Mouse (Mus musculus) gastrocnemius, postnatal 25 days (tissue): ENCODE measurements at regions not wholly inside any gene's neighbourhood (a gene's known extent, or its start where the extent isn't known, plus 50 kb on each side); places are given as distances from the start of the nearest gene placed in this dataset.
"Not testable (repeated sequence)": the region's sequence is repeated elsewhere in the genome, so short reads cannot be mapped to it uniquely, and the experiment has no call there.

Source experiments
- DNase-seq: peaks from one replicate; pipeline ENCODE4 v3.0.0; 2022

DNA sequence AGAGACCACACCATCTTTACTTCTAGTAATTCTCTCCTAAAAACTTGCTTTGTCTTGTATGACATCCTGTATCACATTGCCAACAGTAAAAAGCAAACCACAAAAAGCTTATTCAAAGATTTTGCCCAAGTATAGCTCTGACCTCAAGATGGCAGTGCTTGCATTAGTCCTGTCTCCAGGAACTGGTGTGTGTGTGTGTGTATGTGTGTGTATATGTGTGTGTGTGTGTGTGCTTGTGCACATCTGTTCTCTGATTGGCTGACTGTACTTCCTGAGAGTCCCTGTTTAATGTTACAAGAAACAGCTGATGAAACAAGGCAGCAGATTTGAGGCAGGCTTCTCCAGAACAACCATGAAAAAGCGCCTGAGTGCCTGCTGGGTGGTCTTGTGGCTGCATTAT is 328.5 kb upstream of the Olfr1507 start:
- DNase-seq: not testable (repeated sequence)

DNA sequence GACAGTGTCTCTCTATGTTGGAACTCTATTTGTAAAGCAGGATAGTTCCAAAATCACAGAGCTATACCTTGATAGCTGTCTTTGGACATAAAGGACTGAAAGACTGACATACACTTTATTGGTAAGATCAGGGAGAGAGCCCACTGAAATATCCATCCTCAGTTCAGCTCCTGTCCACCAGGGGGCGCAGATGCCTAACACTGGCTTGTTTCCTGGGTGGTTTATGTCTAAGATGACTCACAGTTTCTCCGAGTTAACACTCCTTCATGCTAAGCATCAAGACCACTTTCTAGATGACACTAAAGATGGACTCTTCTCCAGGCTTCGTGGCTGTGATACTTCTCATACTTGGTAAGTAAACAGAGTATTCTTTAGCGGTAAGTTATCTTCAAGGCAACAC is 326.1 kb upstream of the Olfr1507 start:
- not testable (repeated sequence) for DNase-seq

DNA sequence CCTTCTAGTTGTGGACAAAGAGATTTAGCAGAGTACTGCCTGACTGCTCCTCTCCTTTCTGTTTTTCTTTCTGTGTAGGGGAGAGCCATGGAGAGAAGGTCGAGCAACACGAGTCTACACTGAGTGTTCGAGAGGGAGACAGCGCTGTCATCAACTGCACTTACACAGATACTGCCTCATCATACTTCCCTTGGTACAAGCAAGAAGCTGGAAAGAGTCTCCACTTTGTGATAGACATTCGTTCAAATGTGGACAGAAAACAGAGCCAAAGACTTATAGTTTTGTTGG is 315.5 kb upstream of the Olfr1507 start:
- DNase-seq: not testable (repeated sequence)

GRCm38 (mm10) chr14:52810275-52811127 is 315.0 kb upstream of the Olfr1507 start:
- DNase-seq: not testable (repeated sequence)

DNA sequence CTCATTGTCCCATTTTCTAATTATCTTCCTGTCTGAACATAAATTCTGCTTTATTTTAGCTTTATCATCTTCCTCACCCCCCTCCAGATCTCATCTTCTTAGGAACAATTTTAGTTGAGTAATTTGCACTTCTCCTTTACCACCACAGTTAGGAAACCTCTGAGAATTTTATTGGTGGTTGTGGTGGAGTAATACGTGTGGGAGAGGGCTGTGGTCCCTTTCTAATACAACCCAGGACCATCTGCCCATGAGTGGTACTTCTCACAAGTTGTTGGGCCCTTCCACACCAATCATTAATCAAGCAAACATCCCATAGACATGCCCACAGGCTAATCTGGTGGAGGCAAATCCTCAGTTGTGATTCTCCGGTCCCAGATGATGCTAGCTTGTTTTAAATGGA is 306.2 kb upstream of the Olfr1507 start:
- not testable (repeated sequence) for DNase-seq

GRCm38 (mm10) chr14:52792600-52792999 is 297.1 kb upstream of the Olfr1507 start:
- DNase-seq: not testable (repeated sequence)

GRCm38 (mm10) chr14:52791828-52792227 is 296.3 kb upstream of the Olfr1507 start:
- not testable (repeated sequence) for DNase-seq

DNA sequence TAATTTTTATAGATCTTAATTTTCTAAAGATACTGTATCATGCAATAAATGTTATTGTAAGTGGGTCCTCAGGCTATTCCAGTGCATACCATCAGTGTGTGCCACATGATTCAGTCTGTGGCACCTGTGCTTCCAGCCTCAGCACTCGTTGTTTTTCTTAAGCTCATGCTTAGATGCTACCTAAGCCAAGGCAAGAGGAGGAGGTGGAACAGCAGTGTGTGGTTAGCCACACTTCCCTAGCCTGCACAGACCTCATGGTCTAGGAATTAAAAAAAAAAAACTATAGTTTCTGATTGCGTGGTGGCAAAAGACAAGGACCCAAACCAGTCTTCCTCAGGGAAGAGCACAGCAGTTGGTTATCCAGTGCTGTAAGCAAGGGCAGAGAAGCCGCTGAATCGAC is 287.3 kb upstream of the Olfr1507 start:
- not testable (repeated sequence) for DNase-seq

DNA sequence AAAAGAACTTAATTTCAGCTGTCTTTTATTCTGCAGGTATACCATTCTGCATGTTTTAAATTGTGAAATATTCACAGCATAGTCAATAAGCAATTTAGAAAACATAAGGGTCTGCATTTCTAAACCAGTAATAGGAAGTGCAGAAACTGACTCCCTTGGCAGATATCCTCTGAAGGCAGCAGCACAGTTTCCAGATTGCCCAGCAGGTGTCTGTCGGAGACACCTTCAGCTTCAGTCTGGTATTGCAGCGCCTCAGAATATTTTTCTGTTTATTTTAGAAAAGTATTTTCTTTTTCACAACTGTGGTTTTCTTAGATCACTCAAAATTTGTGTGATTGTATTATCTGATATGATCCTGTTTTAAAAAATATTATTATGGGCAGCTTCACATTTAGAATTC is 280.3 kb upstream of the Olfr1507 start:
- DNase-seq: not testable (repeated sequence)

DNA sequence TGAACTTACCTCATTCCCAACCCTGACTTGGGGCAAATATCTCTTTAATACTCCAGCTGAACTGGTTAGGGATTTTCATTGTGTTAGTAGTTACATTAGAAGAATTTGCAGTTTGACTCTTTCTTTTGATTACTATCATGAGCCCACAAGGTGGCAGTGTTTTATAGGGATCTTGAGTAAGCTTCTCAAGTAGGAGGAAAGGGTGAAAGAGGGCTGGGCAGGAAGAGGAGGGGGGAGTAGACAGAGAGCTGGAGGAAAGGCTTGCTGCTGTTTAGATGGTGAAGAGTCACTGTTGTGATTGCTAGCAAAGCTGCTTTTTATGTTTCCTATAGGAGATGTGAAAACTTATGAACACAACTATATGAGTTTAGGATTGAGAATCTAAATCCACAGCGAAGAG is 273.9 kb upstream of the Olfr1507 start:
- not testable (repeated sequence) for DNase-seq

DNA sequence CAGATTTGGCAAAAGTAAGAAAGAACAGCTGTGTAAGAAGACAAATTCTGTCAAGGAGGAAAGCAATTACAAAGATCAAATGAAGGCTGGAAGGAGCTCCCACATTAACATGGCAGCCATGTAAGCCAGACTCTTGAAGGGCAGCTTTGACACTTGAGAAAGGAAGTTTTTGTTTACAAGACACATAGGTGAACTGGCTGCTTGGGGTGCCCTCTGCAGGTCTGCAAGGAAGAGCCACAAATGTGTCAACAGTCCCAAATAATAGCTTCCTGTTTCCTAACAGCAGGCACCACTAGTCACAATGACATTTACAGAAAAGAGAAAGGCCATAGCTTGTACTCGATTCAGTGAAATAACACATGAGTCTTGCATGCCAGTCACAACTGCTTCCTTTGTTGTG is 256.6 kb upstream of the Olfr1507 start:
- DNase-seq: not testable (repeated sequence)

- DNase-seq: not testable (repeated sequence)
These were observed 231.1 kb upstream of the Olfr1507 start for GRCm38 (mm10) chr14:52726680-52727079.

DNA sequence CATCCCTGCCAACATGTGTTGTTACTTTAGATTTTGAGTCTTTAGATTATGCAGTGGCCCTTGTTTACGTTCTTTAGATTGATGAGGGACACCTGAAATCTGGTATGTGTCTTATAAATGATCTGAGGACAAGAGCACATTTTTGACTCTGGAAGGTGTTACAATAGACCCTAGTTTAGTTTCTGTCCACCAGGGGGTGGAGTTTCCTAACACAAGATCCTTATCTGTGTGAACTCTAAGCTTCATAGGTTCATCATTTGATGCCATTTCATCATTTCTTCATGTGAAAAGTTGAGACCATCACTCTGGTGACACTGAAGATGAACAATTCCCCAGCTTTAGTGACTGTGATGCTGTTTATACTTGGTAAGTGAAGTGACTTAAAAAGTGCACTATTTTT is 229.4 kb upstream of the Olfr1507 start:
- not testable (repeated sequence) for DNase-seq

DNA sequence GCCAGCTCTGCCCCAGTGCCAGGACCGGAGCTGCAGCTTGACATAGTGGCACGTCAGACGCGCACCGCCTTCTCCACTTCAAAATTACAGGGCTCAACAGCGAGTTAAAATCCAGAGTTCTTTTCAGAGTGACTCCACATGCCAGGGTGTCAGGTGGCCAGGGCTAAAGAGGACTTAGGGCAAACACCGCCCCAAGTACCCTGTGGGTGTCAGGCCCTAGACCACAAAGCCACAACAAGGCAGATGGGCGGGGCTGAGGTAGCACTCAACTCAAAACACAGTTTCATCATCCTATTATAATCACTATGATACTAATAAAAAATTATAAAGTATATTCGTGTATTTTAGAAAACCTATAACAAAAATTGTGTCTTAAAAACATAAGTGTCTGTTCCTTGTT is 225.1 kb upstream of the Olfr1507 start:
- no peak for DNase-seq

DNA sequence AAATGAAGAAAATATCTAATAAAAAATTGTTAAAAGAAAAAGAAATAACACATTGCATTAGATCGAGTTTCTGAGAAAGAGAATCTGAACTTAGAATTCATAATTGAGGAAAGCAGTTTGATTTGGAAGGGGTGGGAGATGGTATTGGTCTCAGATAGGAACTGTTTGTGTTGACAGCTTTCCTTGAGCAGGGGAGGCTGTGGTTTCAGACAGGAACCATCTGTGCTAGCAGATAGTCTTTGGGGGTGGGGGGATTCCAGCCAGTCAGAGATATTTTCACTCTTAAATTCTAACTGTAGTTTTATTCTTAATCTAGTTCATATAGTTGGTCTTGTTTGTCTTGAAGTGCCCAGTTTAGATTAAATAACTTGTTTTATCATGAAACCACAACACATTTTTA is 205.3 kb upstream of the Olfr1507 start:
- not testable (repeated sequence) for DNase-seq

DNA sequence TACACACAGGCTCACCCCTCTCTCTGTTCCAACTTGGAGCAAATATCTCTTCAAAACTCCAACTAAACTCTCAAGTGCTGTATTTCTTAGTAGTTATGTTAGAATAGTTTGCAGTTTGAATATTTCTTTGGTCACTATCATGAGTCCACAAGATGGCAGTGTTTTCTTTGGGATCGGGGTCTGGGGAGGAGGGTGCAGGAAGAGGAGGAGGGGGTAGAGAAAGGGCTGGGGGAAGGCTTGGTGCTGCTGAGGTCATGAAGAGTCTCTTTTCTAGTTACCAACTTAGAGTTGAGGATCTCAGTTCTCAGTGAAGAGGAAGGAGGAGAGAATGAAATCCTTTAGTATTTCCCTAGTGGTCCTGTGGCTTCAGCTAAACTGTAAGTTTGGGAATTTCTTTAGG is 188.1 kb upstream of the Olfr1507 start:
- DNase-seq: not testable (repeated sequence)

DNA sequence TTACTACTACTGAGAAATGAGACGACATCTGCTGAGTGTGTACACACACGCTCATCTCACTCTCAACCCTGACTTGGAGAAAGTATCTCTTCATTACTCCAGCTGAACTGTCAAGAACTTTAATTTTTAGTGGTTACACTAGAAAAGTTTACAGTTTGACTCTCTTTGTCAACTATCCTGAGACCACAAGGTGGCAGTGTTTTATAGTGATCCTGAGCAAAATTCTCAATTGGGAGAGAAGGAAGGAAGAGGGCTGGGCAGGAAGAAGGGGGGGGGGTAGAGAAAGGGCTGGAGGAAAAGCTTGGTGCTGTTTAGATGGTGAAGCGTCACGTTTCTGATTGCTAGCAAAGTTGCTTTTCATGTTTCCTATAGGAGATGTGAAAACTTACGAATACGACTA is 158.8 kb upstream of the Olfr1507 start:
- no peak for DNase-seq

GRCm38 (mm10) chr14:52638179-52638578 is 142.6 kb upstream of the Olfr1507 start:
- DNase-seq: no peak

DNA sequence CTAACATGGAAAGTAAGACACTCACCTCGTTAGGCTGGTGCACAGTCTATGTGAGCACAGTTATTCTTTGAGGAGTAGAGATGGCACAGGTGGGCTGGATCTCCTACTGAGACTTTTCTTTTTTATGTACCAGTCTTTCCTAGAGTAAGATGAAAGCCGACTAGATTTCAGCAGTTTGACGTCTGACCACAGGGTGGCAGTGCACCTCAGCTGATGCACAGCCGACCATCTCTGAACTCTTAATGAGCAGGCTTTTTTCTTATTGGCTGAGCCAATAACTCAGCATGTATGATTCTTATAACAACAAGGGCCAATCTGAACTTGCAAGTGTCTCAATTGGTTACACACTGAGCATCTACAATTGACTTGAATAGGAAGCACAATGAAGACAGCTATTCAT is 126.6 kb upstream of the Olfr1507 start:
- DNase-seq: no peak

DNA sequence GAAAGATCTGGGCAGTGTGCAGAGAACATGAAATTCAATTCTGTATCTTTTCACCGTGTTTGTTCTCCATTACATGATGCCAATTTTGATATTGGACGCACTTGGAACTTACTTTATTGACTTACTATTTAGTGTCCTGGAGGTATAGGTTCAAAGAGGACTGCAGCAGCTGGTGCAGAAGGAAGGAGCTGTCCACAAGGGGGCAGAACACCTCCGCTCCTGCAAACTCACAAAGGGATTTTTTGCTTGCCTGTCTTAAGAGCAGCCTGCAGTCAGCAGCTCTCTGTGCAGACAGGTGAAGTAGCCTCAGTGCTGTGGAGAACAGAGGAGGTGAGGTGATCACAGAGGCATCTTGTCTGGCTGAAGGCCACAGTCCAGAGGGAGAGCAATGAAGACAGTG is 84.8 kb upstream of the Olfr1507 start:
- no peak for DNase-seq

GRCm38 (mm10) chr14:52566920-52567319 is 71.4 kb upstream of the Olfr1507 start:
- no peak for DNase-seq

DNA sequence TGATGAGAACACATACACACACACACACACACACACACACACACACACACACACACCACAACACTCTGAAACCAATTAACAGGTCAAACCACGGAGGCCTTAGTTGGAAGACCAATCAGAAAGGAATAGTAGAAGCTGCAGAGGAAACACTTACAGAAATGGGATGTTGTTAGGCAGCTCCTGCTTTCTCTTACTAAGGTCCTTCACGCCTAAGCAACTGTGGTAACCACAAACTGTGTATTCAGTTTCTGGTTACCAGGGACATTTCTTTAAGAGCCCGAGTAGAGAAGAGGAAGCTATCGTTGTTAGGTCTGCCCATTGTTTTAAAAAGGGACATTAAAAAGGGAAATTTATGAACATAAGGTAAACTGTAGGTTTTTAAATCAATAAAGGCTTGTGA is 70.1 kb upstream of the Olfr1507 start:
- DNase-seq: no peak

DNA sequence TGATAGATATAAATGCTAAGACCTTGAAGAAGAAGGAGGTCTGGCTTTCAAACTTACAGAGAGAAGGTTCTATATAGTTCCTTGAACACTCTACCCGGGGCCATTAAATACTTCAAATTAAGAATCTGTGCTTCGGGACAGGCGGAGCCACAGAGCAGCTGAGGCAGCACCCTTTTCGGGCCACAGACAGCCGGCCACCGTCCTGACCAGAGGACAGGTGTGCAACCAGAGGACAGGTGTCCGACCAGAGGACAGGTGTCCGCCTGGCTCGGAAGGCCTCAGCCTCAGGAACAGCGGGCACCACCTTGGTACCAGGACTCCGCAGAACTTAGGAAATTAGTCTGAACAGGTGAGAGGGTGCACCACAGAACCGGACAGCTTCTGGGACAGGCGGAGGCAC is 60.8 kb upstream of the Olfr1507 start:
- DNase-seq: not testable (repeated sequence)

- no peak for DNase-seq
These were observed 57.9 kb upstream of the Olfr1507 start for GRCm38 (mm10) chr14:52553399-52553798.
